Mouse (Mus musculus) CD4-positive, CD25-positive, alpha-beta regulatory T cell, adult 4 months (primary cell): ENCODE data around the gene Gm20403. TPM values are rescaled to one million over a fixed set of nuclear protein-coding genes. Genes with fewer than 3 reads are reported as not detected.
"Not testable (repeated sequence)": the region's sequence is repeated elsewhere in the genome, so short reads cannot be mapped to it uniquely, and the experiment has no call there.

Source experiments
- ATAC-seq: one replicate; pipeline ENCODE4 v1.8.0; 2017
- polyA plus RNA-seq, 2 experiments: library from polyadenylated mRNA; unstranded; fragments of 100-300 nt; shearing (Covaris generic); gene quantifications; one replicate each; pipeline ENCODE4 v1.2.1; 2017

The Gm20403 gene
- not detected for polyA plus RNA-seq

DNA sequence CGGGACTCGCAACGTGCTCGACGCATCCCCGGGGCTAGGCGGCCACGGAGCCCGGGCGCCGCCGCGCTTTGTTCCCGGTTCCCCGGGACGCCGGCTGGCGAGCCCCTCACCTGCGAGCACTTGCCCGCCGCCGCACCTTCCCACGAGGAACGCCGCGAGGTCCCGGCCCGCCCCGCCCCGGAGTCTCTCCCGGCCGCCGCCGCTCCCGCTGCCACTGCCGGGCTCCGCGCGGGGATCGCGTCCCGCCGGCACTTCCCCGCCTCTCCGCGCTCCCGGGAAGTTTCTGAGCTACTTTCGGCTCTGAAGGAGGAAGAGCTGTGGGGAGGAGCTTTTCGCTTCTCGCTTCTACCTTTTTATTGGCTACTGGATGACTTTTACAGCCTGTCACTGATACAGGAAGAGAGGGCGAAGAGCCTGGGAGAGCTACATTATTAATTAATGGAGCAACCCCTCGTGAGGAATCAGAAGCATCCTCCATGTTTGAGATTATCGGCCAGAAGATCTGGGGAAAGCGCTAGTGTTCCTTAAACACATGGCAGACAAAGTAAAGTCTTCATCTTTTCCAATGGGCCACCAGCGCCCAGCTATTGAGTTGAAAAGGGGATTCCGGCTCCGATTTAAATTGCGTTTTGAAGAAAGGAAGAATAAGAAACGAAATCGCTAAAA lies at the start of gene Gm20403:
Gm20403 (minus strand) TSS at position 478 of the 666 bp plus-strand sequence.
- peak; percentile 74 for ATAC-seq

DNA sequence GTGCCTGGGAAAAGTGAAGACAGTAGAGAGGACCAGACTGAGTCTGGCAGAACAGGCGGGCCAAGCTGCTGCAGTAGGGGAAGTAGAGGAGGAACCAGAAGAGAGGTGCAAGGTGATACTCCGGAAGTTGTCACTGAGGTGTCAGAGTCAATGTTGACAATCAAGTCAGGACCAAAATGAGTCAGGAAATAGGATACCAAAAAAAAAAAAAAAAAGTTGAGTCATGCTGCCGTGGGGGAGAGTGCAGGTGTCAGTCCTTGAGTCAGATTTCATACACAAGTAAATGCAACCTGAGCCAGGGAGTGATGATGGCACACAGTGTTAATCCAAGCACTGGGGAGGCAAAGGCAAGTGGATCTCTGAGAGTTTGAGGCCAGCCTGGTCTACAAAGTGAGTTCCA lies 40.8 kb upstream of the Gm20403 start:
- ATAC-seq: peak; percentile 94

DNA sequence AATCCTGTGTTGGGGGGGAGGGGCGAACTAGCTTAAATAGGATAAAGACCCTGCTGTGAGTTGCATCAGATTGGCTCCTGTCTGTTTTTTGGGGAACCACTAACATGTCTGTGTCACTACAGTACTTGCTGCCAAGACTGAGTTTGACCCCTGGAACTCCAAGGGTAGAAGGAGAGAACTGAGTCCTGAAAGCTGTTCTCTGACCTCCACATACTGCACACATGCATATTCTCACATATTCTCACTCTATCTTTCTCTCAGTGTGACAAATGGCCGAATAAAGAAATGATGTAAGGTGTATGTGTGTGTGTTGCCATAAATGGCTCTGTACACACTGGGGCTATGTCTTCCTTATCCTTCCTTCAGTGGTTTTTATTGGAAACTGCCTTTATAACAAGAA lies 37.0 kb upstream of the Gm20403 start:
- ATAC-seq: no peak

DNA sequence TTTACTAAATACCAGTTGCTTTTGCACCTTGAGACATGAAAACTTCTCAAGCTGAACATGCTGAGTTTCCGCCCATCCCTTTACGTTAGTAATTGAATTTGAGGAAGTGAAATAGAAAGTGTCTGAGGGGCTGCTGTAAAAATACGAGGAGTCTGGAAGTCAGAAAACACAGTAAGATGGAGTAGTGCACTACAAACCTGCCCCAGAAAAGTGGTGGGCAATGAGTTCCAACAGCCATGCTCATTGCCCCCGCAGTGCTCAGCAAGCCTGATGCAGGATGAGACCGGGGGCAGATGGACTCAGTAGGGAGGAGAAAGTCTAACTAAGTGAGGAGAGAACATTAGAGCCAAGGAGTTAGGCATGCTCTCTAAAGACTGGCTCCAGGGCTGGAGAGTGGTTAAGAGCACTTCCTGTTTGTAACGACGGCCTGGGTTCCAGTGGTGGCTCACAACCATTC lies 33.1 kb upstream of the Gm20403 start:
- no peak for ATAC-seq

DNA sequence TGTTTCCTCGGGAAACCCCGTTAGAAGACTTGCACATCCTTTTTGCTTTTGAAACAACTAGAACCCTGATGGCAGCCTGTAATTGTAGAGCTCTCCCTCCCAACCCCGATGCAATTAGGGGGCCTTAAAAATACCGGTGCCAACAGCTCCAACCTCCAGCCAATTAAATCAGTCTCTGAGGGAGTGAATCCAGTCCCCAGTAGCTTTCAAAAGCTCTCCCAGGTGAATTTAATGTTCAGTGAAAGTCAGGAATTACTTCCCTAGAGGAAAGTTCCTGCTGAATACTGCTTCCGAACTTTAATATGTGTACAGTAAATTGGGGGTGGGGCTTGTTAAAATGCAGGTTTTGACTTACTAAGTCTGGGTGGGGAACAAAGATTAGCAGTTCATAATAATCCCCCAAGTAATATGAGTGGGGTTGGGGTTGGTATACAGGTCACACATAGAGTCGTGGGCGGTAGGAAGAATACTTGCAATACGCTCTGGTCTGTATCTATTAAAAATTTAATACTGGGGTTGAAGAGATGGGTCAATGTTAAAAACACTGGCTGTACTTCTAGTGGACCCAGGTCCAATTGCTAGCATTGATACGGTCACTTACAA lies 30.9 kb upstream of the Gm20403 start:
- no peak for ATAC-seq

DNA sequence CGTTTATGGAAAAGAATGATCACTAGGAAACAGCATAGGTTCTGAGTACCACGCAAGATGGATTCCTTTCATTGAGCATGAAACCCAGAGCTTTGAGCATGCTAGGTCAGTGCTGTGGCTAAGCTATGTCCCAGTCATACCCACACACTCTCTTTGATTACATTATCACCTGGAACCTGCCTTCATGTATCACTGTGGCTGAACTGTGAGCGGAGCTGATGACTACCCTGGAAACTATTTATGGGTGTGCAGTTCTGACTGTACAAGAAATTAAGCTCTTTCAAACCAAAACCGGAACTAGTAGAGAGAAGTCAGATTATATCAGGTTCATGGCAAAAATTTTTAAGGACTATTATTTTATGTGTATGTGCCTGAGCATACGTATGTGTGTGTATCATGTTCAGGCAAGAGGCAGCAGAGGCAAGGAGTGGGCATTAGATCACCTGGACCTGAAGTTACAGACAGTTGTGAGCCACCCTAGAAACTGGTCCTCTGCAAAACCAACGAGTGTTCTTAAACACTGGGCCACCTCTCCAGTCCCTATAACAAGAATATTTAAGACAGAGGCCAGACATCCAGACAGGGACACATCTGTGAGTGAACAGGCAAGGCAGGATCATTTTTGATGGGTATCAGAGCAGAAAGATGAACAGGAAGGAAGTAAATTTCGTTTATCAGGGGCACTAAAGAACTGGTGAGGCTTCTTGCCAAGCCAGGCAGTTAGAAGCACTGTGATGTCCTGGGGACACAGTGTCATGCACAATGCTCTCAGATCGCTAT lies 30.2 kb upstream of the Gm20403 start:
- ATAC-seq: peak; percentile 89

DNA sequence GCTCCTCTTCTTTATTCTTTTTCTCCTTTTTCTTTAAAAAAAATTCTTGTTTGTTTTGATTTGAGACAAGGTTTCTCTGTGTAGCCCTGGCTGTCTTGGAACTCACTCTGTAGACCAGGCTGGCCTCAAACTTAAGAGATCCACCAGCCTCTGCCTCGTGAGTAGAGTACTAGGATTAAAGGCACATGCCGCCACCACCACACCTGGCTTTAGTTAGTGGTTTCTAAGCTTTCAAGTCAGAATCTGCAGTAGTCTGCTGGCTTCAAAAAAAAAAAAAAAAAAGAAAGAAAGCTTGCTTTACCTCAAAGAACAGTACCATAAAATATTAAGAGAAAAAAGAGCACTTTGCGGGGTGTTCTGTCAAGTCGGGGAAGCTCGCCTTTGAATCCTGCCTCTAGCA lies 29.1 kb upstream of the Gm20403 start:
- no peak for ATAC-seq

DNA sequence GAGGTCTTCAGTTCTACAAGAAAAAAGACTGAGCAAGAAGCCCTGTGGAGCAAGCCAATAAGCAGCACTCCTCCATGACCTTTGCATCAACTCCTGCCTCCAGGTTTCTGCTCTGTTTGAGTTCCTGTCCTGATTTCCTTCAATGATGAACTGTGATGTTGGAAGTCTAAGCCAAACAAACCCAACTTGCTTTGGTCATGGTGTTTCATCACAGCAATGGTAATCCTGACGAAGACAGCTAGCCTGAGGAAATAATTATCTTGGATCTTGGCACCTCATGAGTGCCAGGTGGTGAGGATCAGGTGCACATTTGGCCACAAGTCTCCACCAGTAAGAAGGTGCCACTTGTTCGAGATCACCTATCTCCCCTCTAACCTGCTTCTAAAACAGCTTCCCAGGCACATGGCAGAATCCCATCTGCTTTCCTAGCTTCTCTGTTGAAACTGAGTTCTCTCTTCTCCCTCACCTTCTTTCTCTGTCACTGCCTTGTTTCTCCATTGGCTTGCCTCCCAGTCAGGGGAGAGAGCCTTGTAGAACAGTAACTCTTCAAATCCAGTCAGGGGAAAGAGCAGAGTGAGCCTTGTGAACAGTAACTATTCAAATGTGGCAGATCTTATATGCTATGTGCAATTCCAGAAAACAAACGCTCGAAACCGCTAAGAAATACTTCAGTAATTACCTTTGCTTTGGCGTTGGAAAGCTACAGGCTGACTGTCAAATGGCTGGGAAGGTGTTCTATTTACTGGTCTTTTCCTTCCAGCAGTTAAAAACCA lies 27.5 kb upstream of the Gm20403 start, which contains the start of gene Baz1a:
Baz1a (minus strand) TSS at position 723 of the 773 bp plus-strand sequence.
- ATAC-seq: no peak

DNA sequence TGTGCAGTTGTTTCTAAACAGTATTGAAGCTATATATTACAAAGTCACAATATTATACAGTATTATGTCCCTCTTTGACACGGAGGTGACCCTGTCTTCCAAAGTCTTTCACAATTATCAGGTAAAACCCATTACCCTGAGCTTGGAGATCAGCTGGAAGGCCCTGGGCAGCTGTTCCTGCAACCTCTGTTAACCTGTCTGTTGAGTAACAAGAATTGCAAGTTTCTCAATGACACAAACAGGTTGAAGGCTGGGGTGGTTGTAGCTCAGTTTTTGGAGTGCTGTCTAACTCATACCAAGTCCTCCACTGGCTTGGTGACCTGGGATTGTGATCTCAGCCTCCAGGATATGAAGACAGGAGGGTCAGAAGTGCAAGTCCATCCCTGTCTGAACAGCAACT lies 26.7 kb upstream of the Gm20403 start:
- ATAC-seq: no peak

DNA sequence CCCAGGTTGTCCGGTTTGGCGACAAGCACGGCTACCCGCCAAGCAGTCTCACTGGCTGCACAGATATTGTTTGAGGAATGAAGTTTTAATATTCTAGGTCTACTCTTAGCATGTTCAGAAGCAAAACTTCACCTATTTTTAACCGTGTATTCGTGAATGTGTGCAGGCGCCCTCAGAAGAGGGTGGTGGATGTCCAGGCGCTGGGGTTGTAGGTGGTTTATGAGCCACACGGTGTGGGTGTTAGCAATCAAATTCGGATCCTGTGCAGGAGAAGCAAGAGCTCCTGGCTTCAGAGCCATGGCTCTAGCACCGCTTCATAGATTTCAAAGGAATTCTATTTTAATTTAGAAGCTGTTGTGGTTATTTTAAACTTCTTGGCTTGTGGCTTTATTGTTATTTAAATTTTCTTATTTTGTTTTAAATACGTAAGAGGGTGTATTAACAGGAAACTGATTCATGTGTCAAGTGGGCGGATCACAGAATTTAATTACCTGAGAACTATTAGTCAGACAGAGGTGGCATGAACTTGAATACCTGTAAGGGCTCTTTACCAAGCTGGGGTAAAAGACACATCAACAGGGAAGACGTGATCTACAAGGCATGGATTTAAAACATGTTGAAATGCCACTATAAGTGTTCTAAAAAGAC lies 21.2 kb upstream of the Gm20403 start:
- ATAC-seq: peak; percentile 80

DNA sequence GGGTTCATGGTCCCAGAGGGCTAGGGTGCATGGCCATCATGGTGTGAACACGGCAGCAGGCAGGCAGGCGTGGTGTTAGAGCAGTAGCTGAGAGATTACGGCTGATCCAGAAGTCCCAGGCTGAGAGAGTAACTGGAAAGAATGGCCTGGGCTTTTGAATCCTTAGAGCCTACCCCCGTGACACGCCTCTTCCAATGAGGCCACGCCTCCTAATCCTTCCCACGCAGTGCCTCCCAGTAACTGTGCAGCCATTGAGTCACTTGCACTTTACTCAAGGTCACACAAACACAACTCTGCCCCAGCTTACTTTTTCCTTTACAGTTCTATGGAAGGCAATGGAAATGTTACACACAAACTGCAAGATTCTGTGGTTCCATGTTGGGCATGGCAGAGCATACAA lies 19.7 kb upstream of the Gm20403 start:
- ATAC-seq: no peak

DNA sequence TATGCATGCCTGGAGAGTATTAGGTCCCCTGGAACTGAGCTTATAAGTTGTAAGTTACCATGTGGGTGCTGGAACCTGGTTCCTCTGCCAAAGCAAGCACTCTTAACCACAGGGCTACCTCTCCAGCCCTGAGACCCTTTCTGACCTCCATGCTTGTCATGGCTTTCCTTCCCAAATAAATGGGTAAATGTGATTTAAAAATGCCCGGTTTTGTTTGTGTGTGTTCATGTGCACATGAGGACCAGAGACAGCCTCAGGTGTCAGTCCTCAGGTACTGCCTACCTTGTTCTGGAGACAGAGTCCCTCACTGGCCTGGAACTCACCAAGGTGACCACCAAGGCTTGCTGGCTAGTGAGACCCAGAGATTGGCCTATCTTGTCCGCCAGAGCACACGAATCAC lies 18.1 kb upstream of the Gm20403 start:
- ATAC-seq: no peak

DNA sequence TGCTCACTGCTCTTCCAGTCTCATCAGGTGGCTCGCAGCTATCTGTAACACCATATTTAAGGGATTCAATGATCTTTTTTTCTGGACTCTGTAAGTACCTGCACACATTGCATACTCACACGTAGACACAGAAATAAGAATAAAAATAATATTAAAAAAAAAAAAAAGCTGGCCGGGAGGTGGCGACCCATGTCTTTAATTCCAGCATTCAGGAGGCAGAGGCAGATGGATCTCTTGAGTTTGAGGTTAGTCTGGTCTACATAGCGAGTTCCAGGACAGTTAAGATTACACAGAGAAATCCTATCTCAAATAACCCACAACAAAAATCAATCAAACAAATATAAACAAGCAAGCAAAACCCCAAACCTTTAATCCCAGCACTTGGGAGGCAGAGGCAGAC lies 17.5 kb upstream of the Gm20403 start:
- no peak for ATAC-seq

DNA sequence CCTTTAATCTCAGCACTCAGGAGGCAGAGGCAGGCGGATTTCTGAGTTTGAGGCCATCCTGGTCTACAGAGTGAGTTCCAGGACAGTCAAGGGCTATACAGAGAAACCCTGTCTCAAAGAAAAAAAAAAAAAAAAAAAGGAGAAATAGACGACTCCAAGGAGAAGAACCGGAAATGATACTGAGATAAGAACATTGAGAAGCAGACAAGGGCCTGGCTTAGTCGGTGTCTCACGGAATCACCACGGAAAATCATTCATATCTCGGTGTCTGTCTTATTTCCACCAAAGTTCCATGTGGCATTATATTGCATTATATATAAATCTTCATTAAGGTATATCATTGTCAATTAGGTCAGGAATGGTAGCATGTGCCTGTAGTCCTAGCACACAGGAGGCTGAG lies 16.2 kb upstream of the Gm20403 start:
- ATAC-seq: not testable (repeated sequence)

DNA sequence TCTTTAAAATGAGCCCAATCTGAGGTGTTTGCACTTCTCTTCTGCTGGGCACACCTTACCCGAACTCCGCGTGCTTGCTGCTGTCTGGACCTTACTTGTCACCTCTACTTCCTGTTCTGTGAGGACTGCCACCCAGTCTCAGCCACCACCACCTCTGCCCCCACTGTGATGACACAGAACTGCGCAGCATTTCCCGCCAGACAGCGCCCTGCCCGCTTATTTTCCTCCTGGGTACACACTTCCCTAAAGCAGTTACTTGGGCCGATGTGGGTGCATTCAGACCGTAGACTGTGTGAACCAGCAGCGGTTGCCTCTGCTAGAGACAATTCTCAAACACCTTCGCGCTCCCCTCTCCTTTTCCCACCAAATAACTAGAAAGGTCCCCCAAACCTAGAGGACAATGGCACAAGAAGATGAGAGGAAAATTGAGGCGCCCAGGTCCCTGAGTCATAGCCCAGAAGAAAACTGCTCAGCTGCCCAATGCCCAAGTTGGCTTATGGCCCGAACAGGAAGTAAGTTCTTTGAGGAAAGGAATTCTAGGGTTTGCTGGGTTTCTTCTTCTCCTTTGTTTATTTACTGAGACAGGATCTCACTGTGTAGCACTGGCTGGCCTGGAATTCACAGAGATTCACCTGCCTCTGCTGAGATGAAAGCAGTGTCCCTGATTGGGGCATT lies 12.8 kb upstream of the Gm20403 start:
- ATAC-seq: peak; percentile 98

DNA sequence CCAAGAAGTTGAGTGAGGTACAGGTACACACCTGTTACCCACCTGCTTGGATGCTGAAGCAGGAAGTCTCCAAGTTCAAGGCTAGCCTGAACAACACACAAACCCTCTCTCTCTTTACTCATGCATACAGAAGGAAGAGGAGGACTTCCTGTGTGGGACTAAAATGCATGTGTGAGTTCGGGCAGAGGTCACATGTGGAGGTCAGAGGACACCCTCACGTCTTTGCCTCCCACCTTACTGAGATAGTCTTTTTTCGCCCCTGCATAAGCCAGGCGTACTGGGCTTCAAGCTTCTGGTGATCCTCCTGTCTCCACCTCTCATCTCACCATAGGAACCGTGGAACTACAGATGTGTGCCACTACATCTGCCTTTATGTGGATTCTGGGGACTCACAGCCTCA lies 12.1 kb upstream of the Gm20403 start:
- ATAC-seq: peak; percentile 37

DNA sequence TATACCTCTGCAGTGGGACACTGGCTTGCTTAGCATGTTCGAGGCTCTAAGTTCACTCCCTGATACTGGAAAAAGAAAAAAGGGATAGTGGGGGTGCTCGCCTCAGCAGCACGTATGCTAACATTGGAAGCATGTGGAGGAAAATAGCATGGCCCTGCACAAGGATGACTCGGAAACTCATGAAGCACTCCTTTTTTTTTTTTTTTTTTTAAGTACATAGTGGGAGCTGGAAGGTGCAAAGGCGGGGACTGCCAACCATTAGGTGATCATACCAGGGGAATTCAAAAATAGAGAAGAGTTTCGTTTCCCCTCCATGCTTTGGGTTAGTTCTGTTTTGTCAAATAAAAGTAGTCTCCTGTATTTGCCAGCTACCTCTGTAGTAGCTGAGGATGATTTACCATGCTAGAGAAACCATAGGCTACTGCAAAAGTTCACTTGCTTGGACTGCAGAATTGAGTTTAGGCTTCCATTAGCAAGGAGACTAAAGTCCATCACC lies 10.7 kb upstream of the Gm20403 start:
- ATAC-seq: no peak

DNA sequence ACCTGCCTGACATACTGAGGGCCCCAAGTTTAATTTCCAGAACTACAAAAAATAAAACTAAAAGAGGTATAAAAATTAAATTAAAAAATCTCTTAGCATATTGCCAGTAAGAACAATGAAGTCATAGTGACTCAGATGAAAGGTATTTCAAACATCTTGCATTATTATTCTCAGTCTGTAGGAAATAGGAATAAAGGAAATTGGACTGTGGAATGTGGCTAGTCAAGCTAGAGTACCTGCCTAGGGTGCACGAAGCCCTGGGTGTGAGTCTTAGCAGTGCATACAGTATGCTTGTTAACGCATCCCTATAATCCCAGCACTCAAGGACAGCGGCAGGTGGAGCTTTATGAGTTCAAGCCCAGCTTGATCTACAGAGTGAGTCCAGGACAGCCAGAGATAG lies 9.6 kb upstream of the Gm20403 start:
- ATAC-seq: no peak

DNA sequence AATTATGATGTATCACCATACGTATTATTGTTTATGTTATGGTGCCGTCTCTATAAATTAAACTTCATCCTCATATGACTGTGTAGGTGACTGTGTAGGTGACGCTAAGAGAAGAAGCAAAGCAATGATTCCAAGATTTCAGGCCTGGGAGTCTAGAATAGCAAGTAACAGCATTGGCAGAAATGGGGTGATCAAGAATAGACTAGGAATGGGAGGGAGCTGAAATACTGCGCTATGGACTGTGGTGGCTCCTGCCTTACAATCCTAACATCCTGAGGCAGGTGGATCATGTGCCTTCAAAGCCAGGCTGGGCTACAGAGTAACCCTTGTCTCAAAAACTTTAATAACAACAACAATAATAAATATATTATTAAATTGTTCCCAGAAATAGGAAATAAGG lies 8.1 kb upstream of the Gm20403 start:
- no peak for ATAC-seq

DNA sequence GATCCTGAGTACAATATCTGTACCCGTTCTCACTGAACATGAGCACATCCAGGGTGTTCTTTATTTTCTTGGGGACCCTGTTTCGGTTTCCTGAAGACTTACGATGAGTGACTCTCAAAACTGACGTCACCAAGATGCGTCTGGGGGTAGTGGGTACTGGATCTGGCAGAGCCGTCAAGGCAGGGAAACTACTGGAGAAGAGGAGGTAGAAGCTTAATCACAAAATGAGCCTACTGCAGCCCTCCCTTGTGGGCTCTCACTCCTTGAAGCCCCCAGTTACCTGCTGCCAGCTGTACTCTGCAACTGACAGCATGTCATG lies 7.7 kb upstream of the Gm20403 start:
- no peak for ATAC-seq

DNA sequence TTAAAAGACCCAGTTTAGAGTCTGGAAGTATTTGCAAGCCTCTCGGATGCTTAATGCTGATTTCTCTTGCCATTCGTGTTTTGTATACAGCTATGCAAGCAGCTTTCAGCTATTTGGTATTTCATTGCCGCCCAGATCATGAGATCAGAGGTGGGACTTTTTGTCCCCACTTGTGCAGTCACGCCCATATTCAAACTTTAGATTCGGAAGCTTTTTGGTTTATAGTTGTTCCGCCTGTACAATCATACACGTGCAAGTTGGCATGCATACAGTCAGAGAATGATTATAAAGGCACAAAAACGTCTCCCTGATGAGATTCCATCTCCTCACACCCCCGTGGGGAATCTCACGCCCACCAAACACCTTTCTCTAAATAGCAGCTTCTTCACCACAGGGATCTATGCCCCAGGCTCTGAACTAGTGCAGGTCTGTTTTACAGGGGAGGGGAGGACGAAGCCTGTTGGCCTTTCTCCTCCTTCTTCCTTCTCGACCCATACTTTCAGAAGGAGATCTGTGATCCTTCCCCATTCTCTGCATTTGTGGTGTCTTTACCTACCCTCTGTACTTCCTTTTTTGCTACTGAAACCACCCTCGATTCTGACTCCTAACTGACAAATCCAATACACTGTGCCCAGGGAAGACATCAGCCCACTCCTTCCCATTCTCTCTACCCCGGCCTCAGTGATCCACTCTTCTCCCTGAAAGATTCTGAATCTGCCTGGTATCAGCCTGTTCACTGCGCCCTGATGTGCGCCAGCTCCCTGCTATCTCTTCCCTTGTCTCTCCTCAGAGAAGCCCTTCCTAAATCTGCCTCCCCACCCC lies 7.1 kb upstream of the Gm20403 start:
- ATAC-seq: no peak
